Mouse (Mus musculus) intestine, postnatal 0 days (tissue): Measurements from ENCODE around the gene Hsf2. TPM values are rescaled to one million over a fixed set of nuclear protein-coding genes. Genes with fewer than 3 reads are reported as not detected.

ENCODE experiments used
- ATAC-seq: fragments of 200-750 bp; cut with Nextera tagmentation; 2 replicates; pipeline ENCODE4 v1.8.0; 2017; ENCODE audit warnings: mild to moderate bottlenecking, moderate TSS enrichment, moderate library complexity
- H3K27ac ChIP-seq: fragments of 300-500 bp; sonication (generic); 2 replicates; pipeline ENCODE4 v1.5.1; 2014; ENCODE audit warnings: mild to moderate bottlenecking, low read depth, low read length, moderate library complexity
- H3K27me3 ChIP-seq: fragments of 300-500 bp; sonication (generic); replicated peaks from 2 replicates; pipeline ENCODE4 v1.6.1; 2014; ENCODE audit warnings: low read length, mixed read lengths; ENCODE audit not compliant: control insufficient read depth, insufficient read depth
- H3K36me3 ChIP-seq: fragments of 300-500 bp; sonication (generic); 2 replicates; pipeline ENCODE4 v1.6.1; 2014; ENCODE audit warnings: mild to moderate bottlenecking, moderate library complexity; ENCODE audit not compliant: control insufficient read depth, insufficient read depth
- H3K4me1 ChIP-seq: fragments of 300-500 bp; sonication (generic); replicated peaks from 2 replicates; pipeline ENCODE4 v1.6.1; 2014; ENCODE audit warnings: antibody characterized with exemption, low read length, mixed read lengths; ENCODE audit not compliant: control insufficient read depth, insufficient read depth
- H3K4me2 ChIP-seq: fragments of 300-500 bp; sonication (generic); replicated peaks from 2 replicates; pipeline ENCODE4 v1.6.1; 2014; ENCODE audit warnings: low read depth, mild to moderate bottlenecking, moderate library complexity
- H3K4me3 ChIP-seq: fragments of 300-500 bp; sonication (generic); 2 replicates; pipeline ENCODE4 v1.5.1; 2014; ENCODE audit warnings: low read depth, low read length
- H3K9ac ChIP-seq: fragments of 300-500 bp; sonication (generic); 2 replicates; pipeline ENCODE4 v1.6.1; 2014; ENCODE audit warnings: mild to moderate bottlenecking, low read depth, low read length
- H3K9me3 ChIP-seq: fragments of 300-500 bp; sonication (generic); 2 replicates; pipeline ENCODE4 v1.6.1; 2016; ENCODE audit warnings: mixed run types; ENCODE audit not compliant: control insufficient read depth
- CTCF ChIP-seq: sonication (generic); IDR thresholded peaks from 2 replicates; pipeline ENCODE4 v1.5.1; 2016; ENCODE audit warnings: low read depth, mild to moderate bottlenecking, control low read depth, antibody characterized with exemption, moderate library complexity
- WGBS: fragments of 180-500 bp; shearing (Covaris S2); extraction: QIAGEN DNeasy Blood & Tissue Kit; methylation state at CpG from one replicate; pipeline ENCODE4 v1.1.7; 2014; 5-methylcytosine and 5-hydroxymethylcytosine counted together
- polyA plus RNA-seq: library from polyadenylated mRNA; unstranded; fragments of >200 nt; fragmentation: Nextera tagmentation; extraction: Ambion mirVana; gene quantifications from 2 replicates; pipeline ENCODE4 v1.2.1, GENCODE M21; 2015

Gene Hsf2
- polyA plus RNA-seq, 1 experiment from 2014 or later, result 9.6 TPM

DNA sequence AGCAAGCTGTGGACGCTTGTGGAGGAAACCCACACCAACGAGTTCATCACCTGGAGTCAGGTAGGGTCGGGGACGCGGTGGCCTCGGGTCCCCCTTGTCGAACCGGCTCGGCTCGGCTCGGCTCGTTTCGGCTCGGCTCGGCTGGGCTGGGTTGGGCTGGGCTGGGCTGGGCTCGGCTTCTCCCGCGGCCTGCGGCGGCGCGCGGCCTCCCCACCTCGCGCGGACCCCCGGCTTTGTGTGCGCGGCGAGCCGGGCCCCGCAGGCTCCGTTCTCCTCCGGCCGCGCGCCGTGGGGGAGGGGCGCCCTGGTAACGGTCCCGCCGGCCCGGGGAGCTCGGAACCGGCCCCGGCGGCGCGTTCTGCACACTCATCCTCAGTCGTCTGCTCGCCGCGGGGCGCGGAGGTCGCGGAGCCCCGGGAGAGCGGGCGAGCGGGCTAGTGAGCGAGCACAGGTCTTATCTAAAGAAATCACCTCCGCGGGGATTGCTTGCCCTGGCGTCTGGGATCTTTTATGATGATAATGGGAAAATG, 422 bp downstream of the Hsf2 start:
- Histone ChIP-seq H3K36me3 (no peaks in the 10 kb centered on the region), H3K9ac (peak overlapping the region; percentile 85), H3K9me3 (0 out of 2 replicates have a peak, but pooled peaks cover 2% of the 10 kb centered on the region), H3K4me2 (peak overlapping the region; percentile 83), H3K4me1 (no peaks in the 10 kb centered on the region), H3K4me3 (peak overlapping the region; percentile 82), H3K27me3 (no peaks in the 10 kb centered on the region), H3K27ac (peak overlapping the region; percentile 75)
- peak; percentile 87 for ATAC-seq
- under 1% methylated on average over 54 of the region's 65 CpGs for WGBS
- TF ChIP-seq CTCF, result no peak

GRCm38 (mm10) chr10:57487201-57487600, 1.0 kb downstream of the Hsf2 start:
- H3K4me3 ChIP-seq, result peak overlapping the region; percentile 82
- H3K4me1 ChIP-seq, result no peaks in the 10 kb centered on the region
- H3K4me2 ChIP-seq, result peak overlapping the region; percentile 83
- under 1% methylated on average over 8 of the region's 8 CpGs for WGBS
- peak overlapping the region; percentile 85; the same call in 1 of the 2 replicates for H3K9ac ChIP-seq
- H3K27ac ChIP-seq, result no peak overlapping the region
- 0 out of 2 replicates have a peak, but pooled peaks cover 2% of the 10 kb centered on the region for H3K9me3 ChIP-seq
- no peak for ATAC-seq
- no peaks in the 10 kb centered on the region for H3K36me3 ChIP-seq
- TF ChIP-seq CTCF, result no peak
- no peaks in the 10 kb centered on the region for H3K27me3 ChIP-seq

- Histone ChIP-seq H3K27ac (no peak overlapping the region), H3K27me3 (no peaks in the 10 kb centered on the region), H3K4me2 (no peak overlapping the region), H3K4me3 (no peak overlapping the region), H3K9ac (no peak overlapping the region), H3K36me3 (no peaks in the 10 kb centered on the region), H3K9me3 (no peaks in the 10 kb centered on the region), H3K4me1 (no peaks in the 10 kb centered on the region)
- ATAC-seq, result no peak
- TF ChIP-seq CTCF, result peak; percentile 46
Observed at GRCm38 (mm10) chr10:57488591-57488990, 2.4 kb downstream of the Hsf2 start.

DNA sequence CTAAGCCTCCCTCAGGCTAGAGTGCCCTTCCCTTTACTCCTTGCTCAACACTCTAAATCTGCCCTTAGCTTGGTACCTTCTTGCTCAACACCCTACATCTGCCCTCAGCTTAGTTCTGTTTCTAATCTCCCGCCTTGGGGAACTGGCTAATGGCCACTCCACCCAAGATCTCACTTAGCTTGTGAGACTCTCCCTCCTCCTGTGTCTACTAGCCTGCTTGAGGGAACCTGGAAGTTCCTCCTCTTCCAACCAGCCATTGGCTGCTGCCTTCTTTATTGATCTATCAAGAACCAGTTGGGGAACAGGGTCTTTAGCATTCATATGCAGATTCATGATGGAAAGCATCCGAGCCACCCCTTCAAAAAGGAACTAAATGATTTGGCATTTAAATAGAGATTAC, 5.9 kb downstream of the Hsf2 start:
- Histone ChIP-seq H3K4me1 (no peaks in the 10 kb centered on the region), H3K27ac (no peak overlapping the region), H3K9ac (no peak overlapping the region), H3K9me3 (no peaks in the 10 kb centered on the region), H3K4me3 (no peak overlapping the region), H3K4me2 (no peak overlapping the region), H3K27me3 (no peaks in the 10 kb centered on the region), H3K36me3 (no peaks in the 10 kb centered on the region)
- ATAC-seq, result no peak
- TF ChIP-seq CTCF, result no peak
- WGBS, result 77% methylated on average over 2 of the region's 2 CpGs

DNA sequence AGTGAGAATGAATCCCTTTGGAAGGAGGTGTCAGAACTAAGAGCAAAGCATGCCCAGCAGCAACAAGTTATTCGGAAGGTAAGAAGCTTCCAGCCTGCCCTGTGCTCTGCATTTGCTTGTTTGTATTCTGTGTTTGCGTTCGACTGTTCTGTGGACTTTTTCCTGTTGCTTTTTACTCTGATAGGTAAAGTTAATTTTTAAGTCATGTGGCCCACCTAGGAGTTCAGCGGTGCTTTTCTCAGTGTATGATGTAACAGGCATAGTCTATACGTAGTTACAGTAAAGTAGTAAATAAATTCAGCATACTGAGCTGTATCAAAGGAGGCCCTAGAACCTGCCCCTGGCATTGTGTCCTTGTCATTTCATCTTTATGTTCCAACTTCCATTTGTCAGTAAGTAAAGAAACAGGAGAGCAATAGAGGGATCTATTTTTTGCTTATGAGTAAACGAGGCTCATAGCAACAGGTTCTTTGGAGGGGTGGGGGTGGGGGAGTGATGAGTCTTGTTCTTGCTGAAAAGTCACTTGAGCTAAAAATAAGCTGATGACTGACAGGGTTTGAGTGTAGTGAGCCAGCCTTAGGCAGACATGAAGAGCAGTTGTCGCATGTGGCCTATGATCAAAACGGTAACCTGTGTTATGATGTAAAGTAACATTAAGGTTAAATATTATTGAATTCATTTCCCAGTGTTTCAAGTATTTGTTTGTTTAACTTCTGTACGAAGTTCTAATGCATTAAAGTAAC, 13.4 kb downstream of the Hsf2 start:
- H3K4me1 ChIP-seq, result no peaks in the 10 kb centered on the region
- no peaks in the 10 kb centered on the region for H3K27me3 ChIP-seq
- no peak overlapping the region for H3K27ac ChIP-seq
- no peak overlapping the region for H3K4me2 ChIP-seq
- TF ChIP-seq CTCF, result no peak
- H3K36me3 ChIP-seq, result no peaks in the 10 kb centered on the region
- H3K4me3 ChIP-seq, result no peak overlapping the region
- no peak overlapping the region for H3K9ac ChIP-seq
- no peak for ATAC-seq
- 58% methylated on average over 9 of the region's 9 CpGs for WGBS
- no peaks in the 10 kb centered on the region for H3K9me3 ChIP-seq

DNA sequence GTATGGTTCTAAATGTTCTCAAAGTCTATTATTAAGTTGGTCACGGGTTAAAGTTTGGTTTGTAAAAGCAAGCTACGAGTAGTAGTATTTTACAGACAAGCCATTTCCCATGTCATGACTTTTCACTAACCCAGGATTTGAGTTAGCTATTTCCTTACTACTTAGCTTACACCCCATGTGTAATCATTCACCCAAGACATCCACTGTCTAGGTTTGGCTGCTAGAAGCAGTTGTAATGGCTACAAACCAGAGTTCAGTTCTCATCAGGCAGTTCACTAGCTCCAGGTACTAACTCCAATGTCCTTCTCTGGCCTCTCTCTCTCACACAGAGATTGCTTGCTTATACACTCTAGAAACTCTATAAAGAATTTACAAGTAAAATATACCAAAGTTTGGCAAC, 28.4 kb downstream of the Hsf2 start:
- no peak for TF ChIP-seq CTCF
- H3K36me3 ChIP-seq, result peaks cover 53% of the 10 kb centered on the region
- H3K4me1 ChIP-seq, result no peaks in the 10 kb centered on the region
- no peak for ATAC-seq
- 92% methylated on average over 2 of the region's 2 CpGs for WGBS
- H3K27me3 ChIP-seq, result no peaks in the 10 kb centered on the region
- H3K9ac ChIP-seq, result no peak overlapping the region
- no peak overlapping the region for H3K27ac ChIP-seq
- H3K9me3 ChIP-seq, result no peaks in the 10 kb centered on the region
- H3K4me2 ChIP-seq, result no peak overlapping the region
- H3K4me3 ChIP-seq, result no peak overlapping the region
